Mouse (Mus musculus): ENCODE results near the gene Tgfbr2.

- no peak for TF ChIP-seq CTCF (conservative IDR thresholded peaks at IDR 0.05; ENCODE audit: low read length)
- TF ChIP-seq POU5F1 (IDR thresholded peaks at IDR 0.05; ENCODE audit: borderline replicate concordance, low read length), result no peak
- no peak for TF ChIP-seq NANOG (IDR thresholded peaks at IDR 0.05; ENCODE audit: borderline replicate concordance, low read length)
These were observed 43.6 kb upstream of the Tgfbr2 start for GRCm38 (mm10) chr9:116218780-116219179.
